Mouse (Mus musculus): ENCODE measurements around the gene Vmn1r177. TPM values are rescaled to one million over a fixed set of nuclear protein-coding genes. Genes with fewer than 3 reads are reported as not detected.
"Not testable (repeated sequence)": the region's sequence is repeated elsewhere in the genome, so short reads cannot be mapped to it uniquely, and the experiment has no call there.

Vmn1r177 gene
- not detected for total RNA-seq (2022)

DNA sequence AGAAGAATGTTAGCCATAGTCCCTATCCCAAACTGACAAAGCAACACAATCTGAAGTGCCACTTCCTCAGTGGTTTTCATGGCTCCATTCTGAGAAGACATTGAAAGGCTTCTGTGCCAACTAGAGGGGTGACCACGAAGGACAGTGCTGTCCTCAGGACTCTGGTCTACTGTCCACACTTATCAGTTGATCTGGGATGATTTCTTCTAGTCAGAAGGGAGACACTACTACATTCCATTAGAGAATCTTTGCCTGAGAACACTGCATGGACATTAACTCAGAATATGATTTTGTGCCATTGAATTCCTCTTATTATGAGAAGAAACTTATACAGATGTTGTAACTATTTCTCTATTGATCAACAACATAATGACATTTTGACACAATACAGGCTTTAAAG lies at the start of gene Vmn1r177:
Gene Vmn1r177 (minus strand): TSS at position 101 of the 400 bp plus-strand sequence.
- DNase-seq, result not testable (repeated sequence)

GRCm38 (mm10) chr7:23891709-23892108 lies 25.5 kb upstream of the Vmn1r177 start, which contains the start of gene Vmn1r178:
Gene Vmn1r178, plus strand, starts transcription at chr7:23892009.
- DNase-seq, result no peak

DNA sequence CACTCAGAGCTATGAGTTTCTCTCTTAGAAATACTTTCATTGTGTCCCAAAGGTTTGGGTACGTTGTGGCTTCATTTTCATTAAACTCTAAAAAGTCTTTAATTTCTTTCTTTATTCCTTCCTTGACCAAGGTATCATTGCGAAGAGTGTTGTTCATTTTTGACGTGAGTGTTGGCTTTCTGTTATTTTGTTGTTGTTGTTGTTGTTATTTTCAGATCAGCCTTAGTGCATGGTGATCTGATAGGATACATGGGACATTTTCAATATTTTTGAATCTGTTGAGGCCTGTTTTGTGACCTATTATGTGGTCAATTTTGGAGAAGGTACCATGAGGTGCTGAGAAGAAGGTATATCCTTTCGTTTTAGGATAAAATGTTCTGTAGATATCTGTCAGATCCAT lies 10.7 kb upstream of the Vmn1r177 start:
- not testable (repeated sequence) for DNase-seq

DNA sequence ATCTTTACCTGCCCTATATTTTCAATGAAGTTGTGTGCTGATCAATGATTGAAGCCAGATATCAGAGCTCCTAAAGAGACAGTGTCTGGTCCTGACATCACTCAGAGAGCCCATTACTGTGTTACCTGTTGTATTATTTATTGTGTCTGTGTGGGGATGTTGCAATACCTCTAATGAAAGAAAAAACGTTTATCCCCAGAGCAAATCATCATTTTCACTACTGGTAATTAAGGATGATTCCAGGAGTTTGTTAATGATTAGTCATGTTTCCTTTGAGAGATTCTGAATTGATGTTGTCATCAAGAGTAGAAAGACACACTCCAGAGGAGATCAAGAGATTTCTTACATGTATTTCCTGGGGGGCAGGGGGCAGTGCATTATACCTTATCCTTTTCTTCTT lies 29.0 kb downstream of the Vmn1r177 start, which contains the start of gene Vmn1r176:
Gene Vmn1r176 (minus strand): TSS at position 101 of the 400 bp plus-strand sequence.
- DNase-seq, result not testable (repeated sequence)

Other genes starting within 250 kb of the Vmn1r177 start
- gene Vmn1r171, start 235.7 kb downstream of the Vmn1r177 start, total RNA-seq (2022), result not detected
- not detected for gene Vmn1r172, start 208.1 kb downstream of the Vmn1r177 start, total RNA-seq (2022)
- not detected for gene Vmn1r173, start 165.7 kb downstream of the Vmn1r177 start, total RNA-seq (2022)
- gene Vmn1r174, start 114.2 kb downstream of the Vmn1r177 start, total RNA-seq (2022), result not detected
- gene Vmn1r175, start 55.8 kb downstream of the Vmn1r177 start, total RNA-seq (2022), result not detected
- gene Vmn1r176, start 29.1 kb downstream of the Vmn1r177 start, total RNA-seq (2022), result not detected
- not detected for gene Vmn1r178, start 25.6 kb upstream of the Vmn1r177 start, total RNA-seq (2022)
- not detected for gene Vmn1r179, start 60.5 kb upstream of the Vmn1r177 start, total RNA-seq (2022)
- gene Vmn1r180, start 84.2 kb upstream of the Vmn1r177 start, total RNA-seq (2022), result not detected
- not detected for gene Vmn1r181, start 108.2 kb upstream of the Vmn1r177 start, total RNA-seq (2022)
- not detected for gene V1rd19, start 135.2 kb upstream of the Vmn1r177 start, total RNA-seq (2022)
- not detected for gene Vmn1r183, start 186.8 kb upstream of the Vmn1r177 start, total RNA-seq (2022)
- gene Zfp180, start 215.5 kb upstream of the Vmn1r177 start, total RNA-seq (2022), result 10 to 100 TPM; 24.2 to 32.3 (median 27.1) TPM
- gene Zfp112, start 245.9 kb upstream of the Vmn1r177 start, total RNA-seq (2022), result 1 to 10 TPM; 3.7 to 8.3 (median 5.1) TPM